Mouse (Mus musculus) ES-E14 (cell line): ENCODE data around the gene Pid1. TPM values are rescaled to one million over a fixed set of nuclear protein-coding genes. Genes with fewer than 3 reads are reported as not detected.

ENCODE experiments used
- DNase-seq: peaks from one replicate; pipeline ENCODE4 v3.0.0-alpha.2; 2013; ENCODE audit warnings: low read depth, low spot score
- H3K27ac ChIP-seq: 2 replicates; pipeline ENCODE4 v1.5.1; 2012; ENCODE audit warnings: low read depth, mild to moderate bottlenecking, low read length, moderate library complexity, mixed read lengths; ENCODE audit not compliant: poor library complexity, insufficient read depth, severe bottlenecking
- H3K36me3 ChIP-seq: 2 replicates; pipeline ENCODE4 v1.6.1; 2012; ENCODE audit warnings: mild to moderate bottlenecking, low read length, moderate library complexity, mixed read lengths; ENCODE audit not compliant: control insufficient read depth, poor library complexity, insufficient read depth, severe bottlenecking
- H3K4me1 ChIP-seq, 2 experiments: fragments of 150-350 bp in 1 of 2; sonication (generic) in 1 of 2; 2 replicates each; pipeline ENCODE4 v1.6.1; 2012; ENCODE audit warnings: low read length in 2 of 2, mild to moderate bottlenecking in 1 of 2, mixed read lengths in 1 of 2; ENCODE audit not compliant: control insufficient read depth in 2 of 2, insufficient read depth in 2 of 2, poor library complexity in 1 of 2
- H3K4me3 ChIP-seq, 2 experiments: fragments of 150-350 bp in 1 of 2; sonication (generic) in 1 of 2; 2 replicates each; pipeline ENCODE4 v1.5.1; 2012; ENCODE audit warnings: low read length in 2 of 2, low read depth in 1 of 2, mild to moderate bottlenecking in 1 of 2, mixed read lengths in 1 of 2; ENCODE audit not compliant: insufficient read depth in 1 of 2, poor library complexity in 1 of 2, severe bottlenecking in 1 of 2
- H3K9ac ChIP-seq: 2 replicates; pipeline ENCODE4 v1.6.1; 2012; ENCODE audit warnings: low read depth, mild to moderate bottlenecking, low read length, mixed read lengths; ENCODE audit not compliant: poor library complexity, insufficient read depth, severe bottlenecking
- H3K9me3 ChIP-seq: fragments of 150-350 bp; sonication (generic); 2 replicates; pipeline ENCODE4 v1.6.1; 2012; ENCODE audit warnings: low read depth, mild to moderate bottlenecking, low read length; ENCODE audit not compliant: control insufficient read depth, insufficient read depth
- CHD2 ChIP-seq: IDR thresholded peaks from 2 replicates; pipeline ENCODE4 v1.6.1; 2014; ENCODE audit warnings: mild to moderate bottlenecking, low read depth, low read length, inconsistent platforms
- HCFC1 ChIP-seq: IDR thresholded peaks from 2 replicates; pipeline ENCODE4 v1.6.1; 2012; ENCODE audit warnings: low read length, inconsistent platforms, borderline replicate concordance; ENCODE audit not compliant: insufficient read depth
- MAFK ChIP-seq: IDR thresholded peaks from 2 replicates; pipeline ENCODE4 v1.6.1; 2014; ENCODE audit warnings: mild to moderate bottlenecking, low read depth, low read length, inconsistent platforms; ENCODE audit not compliant: insufficient read depth
- ZC3H11A ChIP-seq: IDR thresholded peaks from 2 replicates; pipeline ENCODE4 v1.6.1; 2012; ENCODE audit warnings: low read depth, mild to moderate bottlenecking, inconsistent platforms, low read length, borderline replicate concordance
- ZNF384 ChIP-seq: IDR thresholded peaks from 2 replicates; pipeline ENCODE4 v1.6.1; 2012; ENCODE audit warnings: low read depth, low read length, inconsistent platforms
- in situ Hi-C, 2 experiments: fragments of 600-800 bp; cut with MboI; formaldehyde crosslinking; loops; one replicate each; pipeline ENCODE4 v1.15.1; 2025; ENCODE audit warnings: low sequenced_read_pairs in 2 of 2, inconsistent platforms in 1 of 2; ENCODE audit not compliant: unreplicated experiment in 2 of 2
- total RNA-seq: library from RNA; depleted of rRNA; stranded (reverse); fragments of 300-350 nt; gene quantifications from 2 replicates; pipeline ENCODE4 v1.2.3, GENCODE M21; 2012

Pid1 gene
- total RNA-seq, 1 experiment, result 13.3 TPM

DNA sequence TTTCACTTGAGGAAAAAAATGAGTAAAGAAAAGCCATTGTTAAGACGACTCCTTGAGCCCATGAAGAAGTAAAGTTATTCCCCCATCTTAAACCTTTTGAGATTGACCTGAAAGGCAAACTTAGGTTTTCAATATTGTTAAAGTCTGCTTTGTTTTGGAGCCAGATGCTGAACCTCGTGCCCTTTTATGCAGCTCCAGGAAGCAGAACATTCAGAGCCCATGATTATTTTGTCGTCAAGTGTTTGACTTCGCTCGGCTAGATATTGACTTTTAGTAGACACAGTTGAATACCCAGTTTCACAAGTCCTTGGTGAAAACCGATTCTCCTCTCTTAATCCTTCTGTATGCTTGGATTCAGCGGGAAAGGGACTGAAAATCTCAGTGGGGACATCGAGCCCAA lies 31.9 kb upstream of the Pid1 start:
- in situ Hi-C loops, result no loop called here
- no peak for DNase-seq
- no peaks in the 10 kb centered on the region for H3K4me1 ChIP-seq
- H3K36me3 ChIP-seq, result no peaks in the 10 kb centered on the region
- TF ChIP-seq ZC3H11A (no peak), CHD2 (no peak), HCFC1 (no peak), ZNF384 (no peak), MAFK (no peak)
- H3K27ac ChIP-seq, result no peak overlapping the region
- H3K4me3 ChIP-seq, result no peak overlapping the region
- no peaks in the 10 kb centered on the region for H3K9me3 ChIP-seq
- H3K9ac ChIP-seq, result no peak overlapping the region

DNA sequence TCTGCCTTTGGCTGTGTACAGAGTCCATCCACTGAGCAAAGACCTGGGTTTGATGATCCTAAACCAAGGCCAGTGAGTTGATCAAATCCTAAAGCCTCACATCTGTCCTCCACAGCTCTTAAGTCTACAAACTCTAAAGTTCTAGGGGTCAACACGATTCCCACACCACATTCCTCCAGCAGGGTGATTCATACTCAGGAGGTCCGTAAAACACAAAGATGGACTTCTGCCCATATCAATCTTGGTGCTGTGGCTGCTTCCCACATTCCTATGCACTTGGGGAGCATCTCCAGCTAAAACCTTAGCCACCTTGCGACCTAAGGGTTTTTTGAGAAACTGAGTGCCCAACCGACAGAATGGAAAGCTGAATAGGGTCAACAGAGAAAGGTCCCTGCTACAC lies 27.0 kb upstream of the Pid1 start:
- Histone ChIP-seq H3K36me3 (no peaks in the 10 kb centered on the region), H3K9ac (no peak overlapping the region), H3K27ac (no peak overlapping the region), H3K4me1 (no peaks in the 10 kb centered on the region), H3K4me3 (no peak overlapping the region), H3K9me3 (no peaks in the 10 kb centered on the region)
- in situ Hi-C loops, result no loop called here
- TF ChIP-seq ZNF384, result no peak
- no peak for TF ChIP-seq MAFK
- TF ChIP-seq ZC3H11A, result no peak
- TF ChIP-seq HCFC1, result no peak
- no peak for TF ChIP-seq CHD2
- no peak for DNase-seq

DNA sequence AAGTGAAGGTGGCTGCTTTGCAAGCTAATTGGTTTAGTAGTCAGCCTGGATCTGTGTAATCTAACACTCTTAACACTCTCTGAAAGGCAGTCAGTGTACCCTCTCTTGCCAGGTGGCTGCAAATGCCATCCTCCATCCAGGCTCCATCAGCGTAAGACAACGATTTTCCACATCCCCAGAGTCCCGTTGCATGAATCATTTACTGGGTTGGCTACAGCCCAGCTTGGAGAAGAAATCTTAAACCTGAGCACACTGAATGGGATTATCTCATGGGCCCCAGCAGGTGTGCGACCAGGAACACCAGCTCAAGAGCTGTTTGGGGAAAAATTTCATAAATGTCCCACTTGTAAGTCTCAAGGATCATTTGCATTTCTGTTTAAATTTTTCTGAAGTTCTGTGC lies 23.6 kb upstream of the Pid1 start:
- H3K4me3 ChIP-seq, result no peak overlapping the region
- in situ Hi-C loops, result no loop called here
- no peak overlapping the region for H3K27ac ChIP-seq
- H3K9ac ChIP-seq, result no peak overlapping the region
- no peak for DNase-seq
- H3K36me3 ChIP-seq, result no peaks in the 10 kb centered on the region; the same call in 1 of the 2 replicates
- TF ChIP-seq CHD2 (no peak), ZNF384 (no peak), MAFK (no peak), ZC3H11A (no peak), HCFC1 (no peak)
- H3K9me3 ChIP-seq, result no peaks in the 10 kb centered on the region
- no peaks in the 10 kb centered on the region for H3K4me1 ChIP-seq

- H3K4me3 ChIP-seq, result no peak overlapping the region
- no peak overlapping the region for H3K27ac ChIP-seq
- no peak for DNase-seq
- no peak overlapping the region for H3K9ac ChIP-seq
- in situ Hi-C loops, result no loop called here
- H3K9me3 ChIP-seq, result no peaks in the 10 kb centered on the region
- TF ChIP-seq CHD2 (no peak), ZNF384 (peak; percentile 42; the same call in 1 of the 2 replicates), HCFC1 (no peak), MAFK (no peak)
- no peaks in the 10 kb centered on the region; the same call in 1 of the 2 replicates for H3K36me3 ChIP-seq
- no peaks in the 10 kb centered on the region for H3K4me1 ChIP-seq
Measured at GRCm38 (mm10) chr1:84386481-84387146, 22.6 kb upstream of the Pid1 start.

- H3K36me3 ChIP-seq, result no peaks in the 10 kb centered on the region; the same call in 1 of the 2 replicates
Measured at GRCm38 (mm10) chr1:84382709-84383108, 18.7 kb upstream of the Pid1 start.

More at GRCm38 (mm10) chr1:84382709-84383108, 18.7 kb upstream of the Pid1 start:
- Histone ChIP-seq H3K27ac (no peak overlapping the region), H3K4me1 (no peaks in the 10 kb centered on the region), H3K9ac (no peak overlapping the region), H3K4me3 (no peak overlapping the region), H3K9me3 (no peaks in the 10 kb centered on the region)
- in situ Hi-C loops, result no loop called here
- no peak for DNase-seq
- TF ChIP-seq CHD2, result no peak
